32 mouse cellular contexts compared by ENCODE assay signal in genomic region chr6:41769872-41770271, GRCm38 (mm10). TPM values are rescaled to one million over a fixed set of nuclear protein-coding genes. Genes with fewer than 3 reads are reported as not detected.
"Had no signal": no experiment of that assay in that cellular context is flagged by ENCODE, and none has a peak within 500 bp of the region (broad histone marks: within the 10 kb centered on the region; RNA-seq: fewer than 3 reads in every experiment).

No protein-coding gene starts in this region.

- ATAC-seq: hindbrain, embryonic 16.5 days; hindbrain, postnatal 0 days; inflammation-experienced regulatory T-cells, adult 6 months; intestine, embryonic 15.5 days; intestine, embryonic 16.5 days; intestine, postnatal 0 days had no signal

- DNase-seq: heart, postnatal 10 days; heart, postnatal 14 days; heart, postnatal 36 days; heart, postnatal 4 days; kidney, adult 11 months; kidney, adult 18-20 months; kidney, adult 2 months; kidney, adult 8-10 months; kidney, adult 9 months; kidney, postnatal 10 days; kidney, postnatal 14 days; kidney, postnatal 25 days; kidney, postnatal 36 days; kidney, postnatal 4 days; layer of hippocampus, adult 9-11 months; layer of hippocampus, postnatal 36 days had no signal

RNA-seq across cellular contexts. Expression of gene Olfr459, which starts 5.1 kb away (rescaled TPM):
- total RNA-seq: heart, postnatal 10 days; heart, postnatal 14 days; heart, postnatal 25 days; heart, postnatal 36 days; heart, postnatal 4 days; hindbrain, postnatal 0 days; layer of hippocampus, adult 18-20 months; layer of hippocampus, adult 2 months; layer of hippocampus, adult 8-10 months; layer of hippocampus, postnatal 10 days; layer of hippocampus, postnatal 14 days; layer of hippocampus, postnatal 25 days; layer of hippocampus, postnatal 36 days; left cerebral cortex, adult 18-20 months; left cerebral cortex, adult 2 months; left cerebral cortex, adult 8-10 months had no signal
